Mouse (Mus musculus): ENCODE data around the gene Ube2cbp.

GRCm38 (mm10) chr9:86482236-86482635 lies 17.5 kb upstream of the Ube2cbp start:
- TF ChIP-seq POLR2A (IDR thresholded peaks at IDR 0.05; ENCODE audit: low read depth, low read length), result no peak
- no peak for TF ChIP-seq CTCF (IDR thresholded peaks at IDR 0.05; ENCODE audit: extremely low read depth, insufficient read length, insufficient replicate concordance, low read depth, low read length)

Measured in small intestine, adult 2 months (tissue).